Mouse (Mus musculus) small intestine, adult 2 months (tissue): ENCODE data around the gene Dync2li1. TPM values are rescaled to one million over a fixed set of nuclear protein-coding genes. Genes with fewer than 3 reads are reported as not detected.
A peak's percentile ranks its signal among the peaks of the same experiment; 100 is the strongest.

Experiments used
- H3K27ac ChIP-seq: fragments of 200-500 bp; 2 replicates; pipeline ENCODE4 v1.5.1; 2012; ENCODE audit warnings: low read depth, low read length, control low read depth, inconsistent platforms; ENCODE audit not compliant: insufficient read depth
- H3K27me3 ChIP-seq: fragments of 200-500 bp; 2 replicates; pipeline ENCODE4 v1.6.1; 2012; ENCODE audit warnings: mild to moderate bottlenecking, moderate library complexity, low read length, inconsistent platforms; ENCODE audit not compliant: control insufficient read depth, insufficient read depth
- H3K36me3 ChIP-seq: fragments of 200-500 bp; 2 replicates; pipeline ENCODE4 v1.6.1; 2012; ENCODE audit warnings: mild to moderate bottlenecking, low read length, control low read depth, inconsistent platforms; ENCODE audit not compliant: control insufficient read depth, insufficient read depth
- H3K4me1 ChIP-seq: fragments of 200-500 bp; 2 replicates; pipeline ENCODE4 v1.6.1; 2012; ENCODE audit warnings: low read length, inconsistent platforms, mixed read lengths; ENCODE audit not compliant: control insufficient read depth, insufficient read depth, insufficient read length
- H3K4me3 ChIP-seq: fragments of 200-500 bp; 2 replicates; pipeline ENCODE4 v1.5.1; 2012; ENCODE audit warnings: low read depth, mild to moderate bottlenecking, control low read depth, inconsistent platforms, low read length, moderate library complexity
- CTCF ChIP-seq: fragments of 200-500 bp; IDR thresholded peaks from 2 replicates; pipeline ENCODE4 v1.5.1; 2012; ENCODE audit warnings: low read depth, mild to moderate bottlenecking, control low read depth, inconsistent platforms, low read length, moderate library complexity, mixed read lengths; ENCODE audit not compliant: insufficient replicate concordance, insufficient read length; ENCODE audit errors: extremely low read depth
- POLR2A ChIP-seq: fragments of 200-500 bp; IDR thresholded peaks from 2 replicates; pipeline ENCODE4 v1.6.1; 2012; ENCODE audit warnings: low read depth, mild to moderate bottlenecking, control low read depth, inconsistent platforms, low read length, moderate library complexity
- WGBS: fragments of 180-500 bp; shearing (Covaris S2); methylation state at CpG from one replicate; pipeline ENCODE4 v1.1.7; 2018; 5-methylcytosine and 5-hydroxymethylcytosine counted together
- polyA plus RNA-seq: library from polyadenylated mRNA; depleted of rRNA; stranded (reverse); fragments of >200 nt; gene quantifications from 2 replicates; pipeline ENCODE4 v1.2.3, GENCODE M21; 2012

Gene Dync2li1
- polyA plus RNA-seq, 1 experiment = 0.24 TPM

DNA sequence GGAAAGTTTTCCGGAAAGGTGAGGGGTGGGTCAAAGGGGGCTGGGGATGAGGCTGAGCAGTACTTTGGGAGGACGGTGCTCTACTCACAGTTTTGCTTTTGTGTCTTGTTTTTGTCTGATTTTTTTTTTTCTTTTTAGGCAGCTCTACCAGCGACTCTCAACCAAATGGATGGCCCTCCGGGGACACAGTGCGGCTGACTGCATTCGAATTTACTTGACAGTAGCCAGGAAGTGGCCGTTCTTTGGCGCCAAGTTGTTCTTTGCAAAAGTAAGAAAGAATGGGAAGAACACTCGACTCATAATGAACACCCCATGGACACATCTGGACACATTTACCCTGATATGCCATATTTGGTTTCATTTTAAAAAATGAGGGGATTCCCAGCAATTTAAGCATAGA is 14.8 kb upstream of the Dync2li1 start:
- Histone ChIP-seq H3K27ac (no peak overlapping the region), H3K4me1 (no peaks in the 10 kb centered on the region), H3K4me3 (no peak overlapping the region), H3K36me3 (no peaks in the 10 kb centered on the region), H3K27me3 (no peaks in the 10 kb centered on the region)
- 76% methylated on average over 9 of the region's 9 CpGs for WGBS
- no peak for TF ChIP-seq POLR2A
- no peak for TF ChIP-seq CTCF

DNA sequence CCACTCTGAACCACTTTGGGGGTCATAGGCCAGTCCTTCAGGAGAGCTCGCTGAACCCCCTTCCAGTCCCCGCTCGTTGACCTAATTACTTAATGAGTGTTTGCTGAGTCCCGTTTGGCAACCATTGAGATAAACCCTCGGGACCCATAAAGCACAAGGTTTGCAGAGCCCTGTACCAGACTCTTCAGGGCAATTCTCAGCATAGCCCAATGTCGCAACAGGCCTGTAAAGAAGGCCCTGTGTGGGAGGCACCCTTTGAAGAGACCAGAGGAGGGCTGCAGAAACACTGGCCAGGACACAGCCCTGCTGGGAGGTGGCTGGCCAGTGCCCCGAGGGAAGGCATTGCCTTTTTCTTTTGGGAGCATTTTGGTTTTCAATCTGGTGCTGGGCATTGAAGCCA is 14.3 kb upstream of the Dync2li1 start:
- WGBS = 13% methylated on average over 7 of the region's 7 CpGs
- Histone ChIP-seq H3K4me3 (no peak overlapping the region), H3K27ac (0 out of 2 replicates have a peak overlapping the region, but pooled peaks have one; percentile 25), H3K36me3 (no peaks in the 10 kb centered on the region), H3K27me3 (no peaks in the 10 kb centered on the region), H3K4me1 (no peaks in the 10 kb centered on the region)
- TF ChIP-seq CTCF = no peak
- no peak for TF ChIP-seq POLR2A

DNA sequence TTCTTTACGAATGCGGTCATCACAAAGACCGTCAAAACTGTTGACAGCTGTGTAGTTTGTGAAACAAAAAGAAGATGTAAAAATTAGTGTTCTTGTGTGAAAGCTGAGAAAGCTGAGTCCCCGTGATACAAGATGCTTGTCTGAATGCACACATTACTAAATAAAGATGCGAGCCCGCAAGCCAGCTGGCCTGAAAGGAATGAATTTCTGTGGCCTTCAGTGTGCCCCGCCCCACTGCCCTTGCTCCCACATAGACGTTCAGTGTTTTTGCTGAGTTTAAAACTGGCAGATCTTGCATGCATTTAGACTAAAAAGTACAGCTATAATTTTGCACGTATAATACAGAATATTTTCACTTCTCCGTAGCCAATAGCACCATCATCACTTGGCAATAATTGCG is 10.5 kb upstream of the Dync2li1 start:
- no peak for TF ChIP-seq CTCF
- TF ChIP-seq POLR2A = no peak
- no peaks in the 10 kb centered on the region for H3K4me1 ChIP-seq
- no peaks in the 10 kb centered on the region for H3K27me3 ChIP-seq
- 79% methylated on average over 11 of the region's 11 CpGs for WGBS
- H3K4me3 ChIP-seq = no peak overlapping the region
- H3K36me3 ChIP-seq = no peaks in the 10 kb centered on the region
- no peak overlapping the region for H3K27ac ChIP-seq

DNA sequence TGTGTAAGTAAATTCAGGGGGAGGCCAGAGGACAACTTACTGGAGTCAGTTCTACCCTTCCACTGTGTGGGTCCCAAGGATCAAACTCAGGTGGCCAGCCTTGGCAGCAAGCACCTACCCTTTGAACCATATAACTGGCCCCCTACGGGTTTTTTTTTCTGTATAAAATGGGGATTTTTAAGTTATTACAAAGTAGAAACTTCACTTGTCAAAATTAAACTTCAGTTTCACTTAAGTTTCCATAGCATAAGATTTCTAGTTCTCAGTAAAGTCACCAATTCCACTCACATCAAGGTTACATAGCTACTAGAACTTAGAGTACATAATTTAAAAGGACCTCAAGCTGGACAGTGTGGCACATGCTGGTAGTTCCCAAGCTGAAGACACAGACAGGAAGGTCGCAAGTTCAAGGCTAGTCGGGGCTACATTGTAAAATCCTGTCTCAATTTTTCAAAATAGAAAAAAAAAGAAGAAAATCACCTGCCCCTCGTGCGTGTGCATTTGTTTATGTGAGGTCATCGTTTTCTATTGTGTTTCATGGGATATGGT is 9.7 kb upstream of the Dync2li1 start:
- no peak for TF ChIP-seq CTCF
- TF ChIP-seq POLR2A = no peak
- Histone ChIP-seq H3K36me3 (no peaks in the 10 kb centered on the region), H3K4me1 (no peaks in the 10 kb centered on the region), H3K27me3 (no peaks in the 10 kb centered on the region), H3K4me3 (no peak overlapping the region), H3K27ac (no peak overlapping the region)
- 79% methylated on average over 6 of the region's 6 CpGs for WGBS

DNA sequence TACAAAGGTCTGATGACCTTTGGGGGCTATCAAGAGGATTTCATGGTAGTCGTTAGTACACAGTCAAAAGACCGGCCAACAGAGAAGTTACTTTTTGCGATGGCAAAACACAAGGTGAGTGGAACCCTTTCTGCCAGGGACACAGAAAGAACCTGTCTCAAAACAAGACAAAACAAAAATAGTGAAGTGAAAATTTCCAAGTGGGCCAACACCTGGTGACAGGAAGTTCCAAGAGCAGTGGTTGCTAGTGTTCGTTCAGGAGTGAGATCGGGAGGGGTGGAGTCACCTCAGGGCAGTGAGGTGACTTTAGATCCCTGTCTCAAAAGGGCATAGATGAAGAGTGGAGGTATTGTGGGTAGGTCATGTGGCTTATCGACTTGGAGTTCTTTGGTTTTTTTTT is 8.3 kb upstream of the Dync2li1 start:
- 80% methylated on average over 6 of the region's 6 CpGs for WGBS
- Histone ChIP-seq H3K27ac (no peak overlapping the region), H3K4me3 (no peak overlapping the region), H3K36me3 (no peaks in the 10 kb centered on the region), H3K27me3 (no peaks in the 10 kb centered on the region), H3K4me1 (no peaks in the 10 kb centered on the region)
- TF ChIP-seq CTCF (no peak), POLR2A (no peak)

DNA sequence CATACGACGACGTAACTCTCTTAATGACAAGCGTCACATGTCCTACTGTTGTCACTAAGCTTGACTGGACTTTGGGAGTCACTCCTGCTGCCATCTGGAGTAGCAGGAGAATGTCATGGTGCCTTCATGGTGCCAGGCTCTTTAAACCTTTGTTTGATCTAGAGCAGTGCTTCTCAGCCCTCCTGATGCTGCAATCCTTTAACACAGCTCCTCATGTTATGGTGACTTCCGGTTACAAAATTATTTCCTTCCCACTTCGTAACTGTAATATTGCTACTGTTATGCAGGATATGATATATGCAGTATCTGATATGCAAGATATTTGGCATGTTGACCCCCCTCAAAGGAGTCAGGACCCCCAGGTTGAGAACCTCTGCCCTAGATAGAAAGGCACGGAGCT is 7.2 kb upstream of the Dync2li1 start:
- TF ChIP-seq POLR2A = no peak
- no peak for TF ChIP-seq CTCF
- 79% methylated on average over 7 of the region's 7 CpGs for WGBS
- Histone ChIP-seq H3K27ac (no peak overlapping the region), H3K4me1 (no peaks in the 10 kb centered on the region), H3K36me3 (no peaks in the 10 kb centered on the region), H3K27me3 (no peaks in the 10 kb centered on the region), H3K4me3 (no peak overlapping the region)

DNA sequence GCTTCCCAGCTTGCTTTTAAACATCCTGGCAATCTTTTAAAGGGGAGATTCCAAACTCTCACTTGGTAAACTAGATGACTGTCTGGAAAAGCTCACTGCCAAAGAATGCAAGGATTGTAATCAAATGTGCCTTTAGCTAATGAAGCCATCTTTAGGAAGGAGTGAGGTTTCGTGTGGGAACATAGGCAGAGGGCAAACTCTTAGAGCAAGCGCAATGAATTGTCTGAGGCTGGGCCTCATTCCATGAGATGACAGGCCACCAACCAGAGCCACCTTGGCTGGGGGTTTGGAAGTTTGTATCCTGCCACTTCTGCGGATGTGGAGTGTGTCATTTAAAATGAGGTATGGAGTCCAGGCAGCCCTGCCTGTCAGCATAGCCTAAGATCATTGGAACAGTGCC is 6.2 kb upstream of the Dync2li1 start:
- H3K27me3 ChIP-seq = no peaks in the 10 kb centered on the region
- H3K4me3 ChIP-seq = no peak overlapping the region
- H3K4me1 ChIP-seq = no peaks in the 10 kb centered on the region
- H3K27ac ChIP-seq = 0 out of 2 replicates have a peak overlapping the region, but pooled peaks have one; percentile 2
- TF ChIP-seq CTCF = no peak
- TF ChIP-seq POLR2A = no peak
- H3K36me3 ChIP-seq = no peaks in the 10 kb centered on the region
- 78% methylated on average over 3 of the region's 3 CpGs for WGBS

DNA sequence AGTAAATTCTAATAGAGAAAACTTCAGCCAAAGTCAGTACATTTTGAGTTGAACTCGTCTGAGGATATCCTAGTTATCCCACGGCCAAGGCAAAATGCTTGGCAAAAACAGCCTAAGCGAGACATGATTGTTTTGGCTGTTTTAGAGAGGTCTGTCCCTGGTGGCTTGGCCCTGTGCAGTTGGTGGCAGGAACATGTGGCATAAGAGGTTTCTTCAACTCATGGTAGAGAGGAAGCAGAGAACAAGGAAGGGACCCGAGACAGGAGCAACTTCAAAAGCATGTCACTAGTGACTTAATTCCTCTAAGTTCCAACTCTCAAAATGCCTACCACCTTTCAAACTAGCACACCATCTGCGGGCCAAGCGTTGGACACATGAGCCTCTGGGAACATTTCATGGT is 5.7 kb upstream of the Dync2li1 start:
- TF ChIP-seq POLR2A (no peak), CTCF (no peak)
- no peaks in the 10 kb centered on the region for H3K36me3 ChIP-seq
- H3K4me1 ChIP-seq = no peaks in the 10 kb centered on the region
- WGBS = 78% methylated on average over 6 of the region's 6 CpGs
- no peak overlapping the region for H3K27ac ChIP-seq
- no peaks in the 10 kb centered on the region for H3K27me3 ChIP-seq
- H3K4me3 ChIP-seq = no peak overlapping the region
